Mouse (Mus musculus) cerebellum, adult 2 months (tissue): ENCODE results near the gene Tnfrsf14.

ENCODE experiments used
- CTCF ChIP-seq: fragments of 200-500 bp; IDR thresholded peaks from 2 replicates; pipeline ENCODE4 v1.5.1; 2011; ENCODE audit warnings: low read depth, mild to moderate bottlenecking, control low read depth, low read length, moderate library complexity, borderline replicate concordance; ENCODE audit not compliant: insufficient read depth
- POLR2A ChIP-seq: fragments of 200-500 bp; IDR thresholded peaks from 2 replicates; pipeline ENCODE4 v1.6.1; 2011; ENCODE audit warnings: low read length, control low read depth, borderline replicate concordance; ENCODE audit not compliant: insufficient read depth

- no peak for TF ChIP-seq POLR2A
- TF ChIP-seq CTCF: no peak
Measured at GRCm38 (mm10) chr4:154882014-154882659, 46.2 kb downstream of the Tnfrsf14 start.
